Mouse (Mus musculus) stomach, embryonic 15.5 days (tissue): ENCODE results near the gene Clybl. TPM values are rescaled to one million over a fixed set of nuclear protein-coding genes. Genes with fewer than 3 reads are reported as not detected.

Experiments
- ATAC-seq: fragments of 200-750 bp; cut with Nextera tagmentation; 2 replicates; pipeline ENCODE4 v1.8.0; 2017; ENCODE audit warnings: low read depth, moderate number of reproducible peaks, moderate TSS enrichment; ENCODE audit not compliant: insufficient read depth, low FRiP score
- H3K27ac ChIP-seq: fragments of 300-500 bp; sonication (generic); 2 replicates; pipeline ENCODE4 v1.5.1; 2015; ENCODE audit warnings: mild to moderate bottlenecking, inconsistent platforms
- H3K27me3 ChIP-seq: fragments of 300-500 bp; sonication (generic); replicated peaks from 2 replicates; pipeline ENCODE4 v1.6.1; 2015; ENCODE audit warnings: inconsistent platforms
- H3K36me3 ChIP-seq: fragments of 300-500 bp; sonication (generic); 2 replicates; pipeline ENCODE4 v1.6.1; 2015; ENCODE audit warnings: inconsistent platforms
- H3K4me1 ChIP-seq: fragments of 300-500 bp; sonication (generic); 2 replicates; pipeline ENCODE4 v1.6.1; 2015; ENCODE audit warnings: inconsistent platforms
- H3K4me2 ChIP-seq: fragments of 300-500 bp; sonication (generic); 2 replicates; pipeline ENCODE4 v1.6.1; 2015; ENCODE audit warnings: mild to moderate bottlenecking, inconsistent platforms
- H3K4me3 ChIP-seq: fragments of 300-500 bp; sonication (generic); replicated peaks from 2 replicates; pipeline ENCODE4 v1.5.1; 2015; ENCODE audit warnings: inconsistent platforms
- H3K9ac ChIP-seq: fragments of 300-500 bp; sonication (generic); 2 replicates; pipeline ENCODE4 v1.6.1; 2015; ENCODE audit warnings: inconsistent platforms
- H3K9me3 ChIP-seq: fragments of 300-500 bp; sonication (generic); 2 replicates; pipeline ENCODE4 v1.6.1; 2016; ENCODE audit warnings: inconsistent platforms
- WGBS: fragments of 180-500 bp; shearing (Covaris S2); methylation state at CpG from one replicate; pipeline ENCODE4 v1.1.7; 2015; 5-methylcytosine and 5-hydroxymethylcytosine counted together
- polyA plus RNA-seq: library from polyadenylated mRNA; unstranded; fragments of >200 nt; fragmentation: Nextera tagmentation; extraction: Ambion mirVana; gene quantifications from 2 replicates; pipeline ENCODE4 v1.2.1, GENCODE M21; 2015

Clybl gene
- polyA plus RNA-seq, 1 experiment from 2014 or later, result 25.4 TPM

- no peak overlapping the region; the same call in 1 of the 2 replicates for H3K4me2 ChIP-seq
- H3K27ac ChIP-seq, result no peak overlapping the region
- H3K4me1 ChIP-seq, result no peaks in the 10 kb centered on the region
- peaks cover 41% of the 10 kb centered on the region for H3K27me3 ChIP-seq
- no peak for ATAC-seq
- no peaks in the 10 kb centered on the region for H3K9me3 ChIP-seq
- H3K9ac ChIP-seq, result no peak overlapping the region
- no peak overlapping the region for H3K4me3 ChIP-seq
- no peaks in the 10 kb centered on the region for H3K36me3 ChIP-seq
- 50% methylated on average over 14 of the region's 14 CpGs for WGBS
These were observed 46.0 kb downstream of the Clybl start for GRCm38 (mm10) chr14:122227454-122227951.

GRCm38 (mm10) chr14:122228816-122229551, 47.5 kb downstream of the Clybl start:
- 36% methylated on average over 23 of the region's 23 CpGs for WGBS
- H3K9me3 ChIP-seq, result no peaks in the 10 kb centered on the region
- H3K4me2 ChIP-seq, result no peak overlapping the region
- H3K27ac ChIP-seq, result no peak overlapping the region
- no peaks in the 10 kb centered on the region for H3K4me1 ChIP-seq
- H3K36me3 ChIP-seq, result no peaks in the 10 kb centered on the region
- H3K4me3 ChIP-seq, result no peak overlapping the region
- no peak overlapping the region for H3K9ac ChIP-seq
- peaks cover 41% of the 10 kb centered on the region for H3K27me3 ChIP-seq
- ATAC-seq, result no peak

GRCm38 (mm10) chr14:122229988-122230387, 48.5 kb downstream of the Clybl start:
- Histone ChIP-seq H3K4me3 (no peak overlapping the region), H3K4me1 (no peaks in the 10 kb centered on the region), H3K9ac (no peak overlapping the region), H3K27ac (no peak overlapping the region), H3K4me2 (no peak overlapping the region), H3K9me3 (no peaks in the 10 kb centered on the region), H3K27me3 (peaks cover 36% of the 10 kb centered on the region), H3K36me3 (no peaks in the 10 kb centered on the region)
- no peak for ATAC-seq
- WGBS, result 87% methylated on average over 5 of the region's 5 CpGs

GRCm38 (mm10) chr14:122230621-122231025, 49.1 kb downstream of the Clybl start:
- Histone ChIP-seq H3K36me3 (no peaks in the 10 kb centered on the region), H3K9ac (no peak overlapping the region), H3K4me3 (no peak overlapping the region), H3K27ac (no peak overlapping the region), H3K9me3 (no peaks in the 10 kb centered on the region), H3K4me2 (no peak overlapping the region), H3K4me1 (no peaks in the 10 kb centered on the region), H3K27me3 (peaks cover 31% of the 10 kb centered on the region)
- ATAC-seq, result no peak
- 63% methylated on average over 14 of the region's 14 CpGs for WGBS

- whole genome bisulfite sequencing, result 82% methylated on average over 10 of the region's 10 CpGs
- Histone ChIP-seq H3K4me3 (no peak overlapping the region), H3K9ac (no peak overlapping the region), H3K4me2 (no peak overlapping the region), H3K27ac (no peak overlapping the region), H3K36me3 (no peaks in the 10 kb centered on the region), H3K9me3 (no peaks in the 10 kb centered on the region), H3K27me3 (peaks cover 28% of the 10 kb centered on the region), H3K4me1 (no peaks in the 10 kb centered on the region)
- no peak for ATAC-seq
These were observed 49.6 kb downstream of the Clybl start for GRCm38 (mm10) chr14:122231073-122231472.

GRCm38 (mm10) chr14:122233212-122233714, 51.8 kb downstream of the Clybl start:
- no peak for ATAC-seq
- H3K4me2 ChIP-seq, result no peak overlapping the region
- WGBS, result 75% methylated on average over 19 of the region's 19 CpGs
- H3K9me3 ChIP-seq, result no peaks in the 10 kb centered on the region
- peaks cover 17% of the 10 kb centered on the region; the same call in 1 of the 2 replicates for H3K27me3 ChIP-seq
- no peak overlapping the region for H3K27ac ChIP-seq
- H3K4me1 ChIP-seq, result no peaks in the 10 kb centered on the region
- H3K9ac ChIP-seq, result no peak overlapping the region
- no peaks in the 10 kb centered on the region for H3K36me3 ChIP-seq
- H3K4me3 ChIP-seq, result no peak overlapping the region

- H3K4me2 ChIP-seq, result no peak overlapping the region
- no peak overlapping the region for H3K9ac ChIP-seq
- no peak for ATAC-seq
- H3K9me3 ChIP-seq, result no peaks in the 10 kb centered on the region
- no peak overlapping the region for H3K27ac ChIP-seq
- WGBS, result 75% methylated on average over 1 of the region's 1 CpGs
- no peaks in the 10 kb centered on the region for H3K4me1 ChIP-seq
- no peak overlapping the region for H3K4me3 ChIP-seq
- H3K36me3 ChIP-seq, result no peaks in the 10 kb centered on the region
- H3K27me3 ChIP-seq, result no peaks in the 10 kb centered on the region
These were observed 62.4 kb downstream of the Clybl start for GRCm38 (mm10) chr14:122243874-122244273.

- no peak for ATAC-seq
- Histone ChIP-seq H3K36me3 (no peaks in the 10 kb centered on the region), H3K9ac (no peak overlapping the region), H3K27me3 (no peaks in the 10 kb centered on the region), H3K9me3 (no peaks in the 10 kb centered on the region), H3K27ac (no peak overlapping the region), H3K4me1 (no peaks in the 10 kb centered on the region), H3K4me3 (no peak overlapping the region), H3K4me2 (no peak overlapping the region)
- WGBS, result 82% methylated on average over 18 of the region's 18 CpGs
These were observed 65.7 kb downstream of the Clybl start for GRCm38 (mm10) chr14:122246919-122247859.

- Histone ChIP-seq H3K4me2 (no peak overlapping the region), H3K27me3 (no peaks in the 10 kb centered on the region), H3K36me3 (no peaks in the 10 kb centered on the region), H3K9me3 (no peaks in the 10 kb centered on the region), H3K4me1 (no peaks in the 10 kb centered on the region), H3K4me3 (no peak overlapping the region), H3K27ac (no peak overlapping the region), H3K9ac (no peak overlapping the region)
- 82% methylated on average over 3 of the region's 3 CpGs for WGBS
- ATAC-seq, result no peak
These were observed 67.6 kb downstream of the Clybl start for GRCm38 (mm10) chr14:122249123-122249522.

- Histone ChIP-seq H3K4me1 (peaks cover 3% of the 10 kb centered on the region; the same call in 1 of the 2 replicates), H3K9ac (no peak overlapping the region), H3K4me3 (no peak overlapping the region), H3K27ac (no peak overlapping the region), H3K9me3 (no peaks in the 10 kb centered on the region), H3K27me3 (peaks cover 11% of the 10 kb centered on the region; the same call in 1 of the 2 replicates), H3K36me3 (no peaks in the 10 kb centered on the region), H3K4me2 (no peak overlapping the region)
- ATAC-seq, result no peak
These were observed 69.8 kb downstream of the Clybl start for GRCm38 (mm10) chr14:122251346-122251745.

GRCm38 (mm10) chr14:122255562-122256260, 74.2 kb downstream of the Clybl start:
- no peak overlapping the region for H3K4me2 ChIP-seq
- no peaks in the 10 kb centered on the region for H3K36me3 ChIP-seq
- peaks cover 19% of the 10 kb centered on the region for H3K27me3 ChIP-seq
- peaks cover 3% of the 10 kb centered on the region; the same call in 1 of the 2 replicates for H3K4me1 ChIP-seq
- 9% methylated on average over 21 of the region's 21 CpGs for WGBS
- no peak overlapping the region for H3K4me3 ChIP-seq
- H3K9ac ChIP-seq, result no peak overlapping the region
- no peak overlapping the region for H3K27ac ChIP-seq
- no peak for ATAC-seq
- no peaks in the 10 kb centered on the region for H3K9me3 ChIP-seq
